Mouse (Mus musculus) heart, postnatal 25 days (tissue): ENCODE data around the gene Robo1. TPM values are rescaled to one million over a fixed set of nuclear protein-coding genes. Genes with fewer than 3 reads are reported as not detected.
"Not testable (repeated sequence)": the region's sequence is repeated elsewhere in the genome, so short reads cannot be mapped to it uniquely, and the experiment has no call there.

Experiments used
- DNase-seq: peaks from one replicate; pipeline ENCODE4 v3.0.0; 2022; ENCODE audit warnings: low spot score
- intact Hi-C: fragments of 180-260 bp; cut with DNase I; formaldehyde crosslinking; loops from one replicate; pipeline ENCODE4 v1.15.1; 2025
- total RNA-seq, 2 experiments: library from RNA; stranded (reverse); gene quantifications; 2 replicates each; pipeline ENCODE4 v1.2.3; 2021

The Robo1 gene
- total RNA-seq, 2 experiments from 2014 or later = 1.3 to 2.2 TPM

DNA sequence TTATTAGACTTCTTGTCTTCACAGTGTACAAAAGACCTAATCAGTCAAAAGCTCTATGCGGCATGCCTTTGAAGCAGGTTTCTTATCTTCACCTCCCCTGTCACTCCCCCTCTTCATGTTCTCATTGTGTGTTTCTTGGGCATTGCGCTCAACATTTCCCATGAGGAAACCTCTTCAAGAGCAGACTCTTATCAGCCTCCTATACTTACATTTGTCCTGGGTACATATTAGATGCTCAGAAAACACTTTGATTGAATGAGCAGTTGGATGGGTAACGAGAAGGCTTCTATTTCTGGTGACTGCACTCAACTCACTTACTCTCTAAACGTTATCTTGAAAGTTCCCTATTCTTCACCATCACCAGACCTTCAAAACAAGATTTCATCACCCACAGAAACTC, 114.3 kb downstream of the Robo1 start:
- no peak for DNase-seq
- intact Hi-C loops = no loop called here

DNA sequence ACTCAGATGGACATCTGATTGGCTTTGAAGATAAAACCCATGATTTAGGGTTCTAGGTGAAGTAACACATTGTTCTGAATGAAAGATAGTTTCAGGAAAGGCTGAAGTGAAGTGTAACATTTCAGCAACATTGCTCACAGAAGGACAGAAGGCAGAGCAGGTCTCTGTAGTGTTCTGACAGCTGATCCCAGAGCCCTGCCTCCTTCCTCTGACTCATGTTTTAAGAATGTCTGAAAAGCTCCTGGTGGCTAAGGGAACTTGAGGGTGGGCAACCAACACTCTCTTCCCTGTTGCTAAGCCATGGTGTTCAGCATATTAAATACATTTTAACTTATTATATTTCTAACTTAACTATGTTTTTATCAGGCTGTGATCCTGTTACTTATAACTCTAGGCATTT, 126.3 kb downstream of the Robo1 start:
- no peak for DNase-seq
- intact Hi-C loops = no loop called here

DNA sequence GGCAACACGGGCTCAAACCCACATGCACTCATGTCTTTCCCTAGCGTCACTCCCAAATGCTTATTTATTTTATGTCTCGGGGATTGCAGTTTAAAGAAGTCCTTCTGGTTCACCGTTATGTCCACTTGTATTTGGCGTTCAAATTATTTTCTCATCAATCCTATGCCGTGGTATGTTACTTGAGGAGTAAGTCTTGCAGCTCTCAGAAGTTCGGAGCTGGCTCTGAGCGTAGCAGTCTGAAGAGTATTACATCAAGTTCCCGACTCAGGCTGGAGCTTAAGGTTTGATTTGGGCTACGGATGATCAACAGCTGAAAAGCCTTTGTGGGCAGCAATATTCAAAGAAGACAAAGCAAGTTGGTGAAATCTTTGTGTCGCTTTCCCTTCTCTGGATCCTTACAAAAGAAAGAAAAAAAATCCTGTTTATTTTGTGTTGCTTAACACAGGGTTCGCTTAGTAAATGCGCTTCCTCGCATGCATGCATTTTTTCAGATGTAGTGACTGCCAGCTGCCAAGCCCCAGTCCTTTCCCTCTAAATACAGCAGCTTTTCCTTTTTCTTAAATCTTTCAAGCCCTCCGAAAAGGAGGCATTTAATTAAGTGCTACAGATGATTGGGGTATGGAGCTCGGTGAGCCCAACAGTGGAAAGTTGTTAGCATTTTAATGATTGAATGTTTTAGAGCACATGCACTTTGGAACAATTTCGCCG, 136.5 kb downstream of the Robo1 start:
- intact Hi-C loops = no loop called here
- no peak for DNase-seq

DNA sequence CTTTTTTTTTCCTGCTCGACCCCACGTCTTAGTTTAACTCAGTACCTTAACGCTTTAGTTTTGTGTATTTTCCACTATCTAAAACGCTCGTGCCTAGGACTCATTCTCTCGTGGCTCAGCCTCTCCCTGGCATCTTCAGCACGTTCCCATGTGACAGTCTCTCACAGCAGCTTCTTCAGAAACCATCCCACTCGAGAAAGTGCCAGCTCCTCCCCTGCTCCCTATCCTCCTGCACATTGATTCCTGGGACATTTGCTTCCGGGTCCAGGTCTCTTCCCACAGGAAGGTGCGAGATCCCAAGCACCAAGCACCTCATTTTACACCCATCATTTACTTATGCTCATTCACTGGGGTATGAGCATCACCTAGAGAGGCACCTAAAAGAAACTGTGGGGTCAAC, 150.0 kb downstream of the Robo1 start:
- intact Hi-C loops = no loop called here
- DNase-seq = no peak

DNA sequence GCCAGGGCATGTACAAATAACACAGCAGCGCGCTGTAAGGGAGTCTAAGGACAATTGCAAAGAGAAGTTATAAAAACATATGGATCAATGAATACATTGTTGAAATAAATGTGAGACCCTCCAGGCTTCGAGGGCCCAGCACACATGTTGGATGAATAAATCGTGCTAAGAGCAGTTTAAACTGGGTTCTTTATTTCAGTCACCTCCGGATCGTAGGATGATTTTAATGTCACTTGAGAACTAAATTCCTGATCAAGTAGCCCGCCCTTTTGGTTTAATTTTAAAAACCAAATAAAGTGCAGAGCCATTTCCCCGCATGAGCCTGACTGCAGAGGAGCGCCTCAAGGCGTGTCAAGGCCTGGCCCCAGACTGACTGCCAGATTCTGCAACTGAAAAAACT, 150.5 kb downstream of the Robo1 start:
- intact Hi-C loops = no loop called here
- DNase-seq = no peak

DNA sequence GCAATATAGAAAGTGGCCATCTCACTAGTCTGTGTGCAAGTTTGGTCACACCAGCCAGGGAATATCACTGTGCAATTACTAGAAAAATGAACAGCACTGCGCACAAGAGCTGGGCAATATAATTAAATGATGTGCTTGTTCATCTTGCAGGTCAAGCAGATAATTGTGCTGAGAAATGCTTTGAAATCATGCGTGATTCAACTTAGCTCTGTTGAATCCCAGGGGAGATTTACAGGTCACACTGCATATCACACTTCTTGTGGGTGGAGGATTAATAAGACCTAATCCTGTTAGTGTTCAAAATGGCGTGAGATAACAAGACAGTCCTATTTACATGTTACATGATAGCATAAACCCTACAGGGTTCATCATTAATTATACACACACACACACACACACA, 157.6 kb downstream of the Robo1 start:
- intact Hi-C loops = no loop called here
- DNase-seq = no peak

DNA sequence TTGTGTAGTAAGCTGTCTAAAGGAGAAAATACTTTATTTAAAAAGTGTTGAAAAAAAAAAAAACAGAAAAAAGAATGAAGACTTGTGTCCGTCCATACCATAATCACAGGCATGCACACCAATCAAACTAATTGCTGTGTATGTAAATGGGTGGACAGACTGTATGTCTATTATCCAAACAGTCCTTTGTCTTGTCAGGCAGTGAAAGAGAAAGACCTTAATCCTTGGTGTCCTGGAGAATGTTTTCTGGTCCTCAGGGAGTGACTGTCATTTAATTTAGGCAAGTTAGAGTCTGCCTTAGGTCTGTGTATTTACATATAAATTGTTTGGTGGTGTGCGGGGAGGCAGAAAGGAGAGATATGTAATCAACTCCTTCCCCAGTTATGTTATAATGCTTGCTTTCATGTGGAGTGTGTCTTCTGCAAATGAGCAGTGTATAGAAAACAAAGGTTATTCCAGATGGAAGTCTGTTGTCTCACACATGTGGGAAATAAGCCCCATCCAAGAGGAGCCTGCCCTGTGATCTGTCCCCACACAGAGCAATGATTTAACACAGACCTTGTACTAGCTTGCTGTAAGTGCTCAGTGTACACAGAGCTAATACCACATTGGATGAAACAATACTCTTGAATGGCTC, 162.0 kb downstream of the Robo1 start:
- intact Hi-C loops = no loop called here
- DNase-seq = no peak

DNA sequence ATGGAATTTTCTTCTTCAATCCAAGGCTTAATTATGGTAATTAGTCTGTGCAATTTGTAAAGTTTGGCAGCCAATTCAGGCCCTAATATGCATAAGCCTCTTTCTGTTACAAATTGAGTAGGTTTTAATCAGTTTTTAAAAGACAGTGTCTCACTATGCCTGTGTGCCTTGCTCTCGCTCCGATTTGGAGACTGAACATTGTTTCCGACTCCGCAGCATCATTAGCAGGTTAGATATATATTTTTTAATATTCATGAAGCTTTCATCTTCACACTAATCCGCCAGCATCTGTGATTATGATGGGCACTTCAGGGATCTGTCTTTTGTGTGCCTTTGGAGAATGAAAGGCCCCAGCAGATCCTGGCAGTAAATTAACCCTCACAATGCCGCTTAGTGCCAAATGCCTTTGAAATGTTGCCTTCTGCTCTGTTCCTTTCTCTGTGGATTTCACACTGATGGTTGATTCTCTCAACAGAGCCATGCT, 202.7 kb downstream of the Robo1 start:
- no peak for DNase-seq
- intact Hi-C loops = no loop called here

DNA sequence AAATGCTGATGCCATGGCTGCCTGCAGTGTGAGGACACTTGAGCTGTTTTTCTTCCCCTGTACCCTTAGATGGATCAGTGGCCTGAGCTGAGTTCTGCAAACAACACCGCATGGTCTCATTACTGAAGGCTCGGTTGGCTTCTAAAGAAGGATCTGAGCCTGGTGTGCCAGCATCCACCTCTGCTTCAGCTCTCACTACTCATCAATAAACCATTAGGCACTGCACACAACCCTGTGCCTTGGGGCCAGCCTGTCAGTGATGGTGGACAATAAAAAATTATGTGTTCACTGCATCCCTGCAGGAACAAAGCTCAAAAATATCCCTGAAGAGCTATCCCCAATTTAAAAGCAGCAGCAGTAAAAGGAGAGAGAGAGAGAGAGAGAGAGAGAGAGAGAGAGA, 223.2 kb downstream of the Robo1 start:
- intact Hi-C loops = no loop called here
- DNase-seq = no peak

DNA sequence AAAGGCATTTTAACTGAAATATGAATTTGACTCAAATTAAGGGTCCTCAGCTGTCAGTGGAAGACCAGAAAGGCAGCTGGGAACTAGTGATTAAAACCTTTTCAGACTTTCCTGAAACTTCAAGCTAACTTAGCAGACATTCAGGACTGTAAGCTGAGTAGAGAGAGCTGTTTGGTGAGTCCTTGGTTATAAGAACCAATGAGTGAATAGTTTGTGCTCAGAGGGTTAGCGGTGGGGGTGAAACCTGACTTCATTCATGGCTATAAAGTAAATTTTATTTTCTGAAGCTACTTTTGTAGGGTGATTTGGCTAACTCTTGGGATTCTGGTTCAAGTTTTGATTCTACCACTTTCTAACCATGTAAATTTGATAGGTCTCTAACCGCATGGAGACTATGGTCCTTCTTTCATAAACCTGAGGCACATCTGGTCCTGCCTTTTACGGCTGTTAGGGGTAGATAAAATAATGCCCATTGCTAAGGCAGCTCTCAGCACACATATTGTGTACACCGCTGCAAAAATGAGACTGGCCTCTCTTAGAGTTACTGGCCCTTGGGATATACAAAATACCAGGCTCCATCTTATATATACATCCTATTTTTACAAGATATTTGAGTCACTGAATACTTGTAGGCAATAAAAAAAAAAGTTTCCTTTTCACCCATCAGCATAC, 225.9 kb downstream of the Robo1 start:
- intact Hi-C loops = no loop called here
- no peak for DNase-seq

DNA sequence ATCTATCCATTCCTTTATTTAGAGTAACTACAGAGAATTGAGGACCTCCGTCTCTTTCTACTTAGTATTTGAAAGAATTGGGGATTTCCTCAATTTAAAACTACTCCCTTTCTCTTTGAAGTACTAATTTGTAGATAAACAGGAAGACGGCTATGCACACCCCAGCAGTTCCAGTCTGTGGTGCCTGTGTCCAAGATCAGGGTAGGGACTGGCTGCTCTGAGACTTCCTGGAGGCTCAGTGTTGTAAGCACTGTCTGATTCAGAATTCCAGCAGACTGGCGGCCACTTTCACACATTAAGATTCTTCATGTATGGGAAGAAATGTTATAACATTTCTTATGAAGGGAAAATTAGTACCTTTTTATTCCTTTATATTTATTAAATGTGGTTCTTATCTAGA, 230.1 kb downstream of the Robo1 start:
- DNase-seq = no peak
- intact Hi-C loops = no loop called here

DNA sequence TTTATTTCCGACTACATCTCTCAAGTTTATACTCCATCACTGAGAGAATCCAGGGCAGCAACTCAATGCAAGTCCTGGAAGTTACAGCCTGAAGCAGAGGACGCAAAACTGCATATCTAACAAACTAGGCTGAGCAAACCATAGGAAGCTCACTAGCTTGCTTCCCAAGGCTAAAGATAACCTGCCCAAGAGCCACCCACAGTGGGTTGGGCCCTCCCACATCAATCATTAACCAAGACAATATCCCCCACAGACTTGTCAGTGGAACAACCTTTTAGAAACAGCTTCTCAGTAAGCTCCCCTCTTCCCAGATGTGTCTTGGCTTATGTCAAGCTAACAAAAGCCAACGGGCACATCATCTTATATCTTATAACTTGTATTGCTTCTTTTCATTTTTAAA, 235.8 kb downstream of the Robo1 start:
- intact Hi-C loops = no loop called here

DNA sequence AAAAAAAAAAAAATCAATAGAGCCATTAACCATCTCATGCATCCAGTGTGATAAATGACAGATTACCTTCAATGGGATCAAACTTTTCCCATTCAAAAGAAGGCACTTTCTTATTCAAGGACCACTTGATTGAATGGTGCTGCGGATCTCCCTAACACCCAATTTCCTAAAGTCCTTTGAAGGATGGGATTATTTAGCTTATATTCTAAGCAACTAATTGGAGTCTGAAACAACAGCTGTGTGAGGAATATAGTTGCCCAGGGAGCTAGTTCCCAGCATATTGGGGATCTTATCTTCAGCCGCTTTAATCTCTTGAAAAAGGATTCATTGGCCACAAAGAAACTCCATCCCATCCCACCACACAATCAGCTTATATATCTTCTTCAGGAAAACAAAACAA, 236.8 kb downstream of the Robo1 start:
- no peak for DNase-seq
- intact Hi-C loops = no loop called here

More for the DNA sequence above, 235.8 kb downstream of the Robo1 start:
- no peak for DNase-seq

DNA sequence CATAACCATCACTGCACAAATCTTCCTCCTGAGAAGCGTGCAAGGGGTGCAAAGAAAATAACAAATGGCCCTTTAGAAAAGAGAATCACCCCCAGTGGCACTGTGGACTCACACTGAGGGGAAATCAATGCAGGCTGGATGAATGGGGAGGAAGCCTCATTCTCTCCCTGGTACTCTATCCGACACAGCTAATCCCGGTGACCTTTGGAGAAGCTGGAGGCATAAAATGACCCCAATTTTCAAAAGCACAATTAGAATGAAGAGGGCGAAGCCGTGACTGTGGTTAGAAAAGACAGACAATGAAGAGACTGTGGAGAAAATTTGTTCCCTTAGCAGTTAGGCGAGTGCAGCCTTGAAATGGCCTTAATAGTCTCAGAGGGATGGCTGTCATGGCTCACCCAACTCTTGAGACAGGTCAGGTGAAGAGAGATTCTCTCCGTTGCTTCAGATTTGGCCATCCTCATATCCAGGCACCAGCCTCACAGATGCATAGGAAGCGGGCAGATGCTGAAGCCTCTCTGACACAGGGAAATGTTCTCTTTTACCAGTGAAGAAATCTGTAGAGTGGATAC, 243.7 kb downstream of the Robo1 start:
- DNase-seq = no peak
- intact Hi-C loops = no loop called here

DNA sequence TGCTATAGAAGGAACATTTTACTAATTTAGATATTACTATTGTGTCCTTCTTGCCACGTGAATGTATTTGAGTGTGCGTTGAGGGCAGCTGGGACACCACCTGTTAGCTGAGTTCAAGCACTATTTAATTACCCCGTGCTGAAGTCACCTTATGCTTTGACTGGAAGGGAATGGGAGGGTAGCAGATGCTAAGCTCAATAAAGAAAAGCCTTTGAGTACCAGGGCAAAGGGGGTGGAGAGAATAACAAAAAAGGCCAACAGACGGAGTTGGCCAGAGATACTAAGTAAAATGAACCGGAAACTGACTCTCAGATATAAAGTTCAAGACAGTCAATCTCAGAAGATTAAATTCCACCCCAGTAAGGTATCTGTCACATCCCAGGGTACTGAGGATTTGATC, 245.6 kb downstream of the Robo1 start:
- intact Hi-C loops = no loop called here
- DNase-seq = no peak

DNA sequence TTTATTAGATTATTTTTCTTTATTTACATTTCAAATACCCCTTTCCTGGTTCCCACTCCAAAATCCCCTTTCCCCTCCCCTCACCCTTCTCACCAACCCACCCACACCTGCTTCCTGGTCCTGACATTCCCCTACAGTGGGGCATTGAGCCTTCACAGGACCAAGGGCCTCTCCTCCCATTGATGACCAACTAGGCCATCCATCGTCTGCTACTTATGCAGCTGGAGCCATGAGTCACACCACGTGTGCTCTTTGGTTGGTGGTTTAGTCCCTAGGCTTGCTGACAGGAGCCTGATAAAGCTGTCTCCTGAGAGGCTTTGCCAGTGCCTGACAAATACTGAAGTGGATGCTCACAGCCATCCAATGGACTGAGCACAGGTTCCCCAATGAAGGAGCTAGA, 254.0 kb downstream of the Robo1 start:
- DNase-seq, intact Hi-C loops: not testable (repeated sequence)

DNA sequence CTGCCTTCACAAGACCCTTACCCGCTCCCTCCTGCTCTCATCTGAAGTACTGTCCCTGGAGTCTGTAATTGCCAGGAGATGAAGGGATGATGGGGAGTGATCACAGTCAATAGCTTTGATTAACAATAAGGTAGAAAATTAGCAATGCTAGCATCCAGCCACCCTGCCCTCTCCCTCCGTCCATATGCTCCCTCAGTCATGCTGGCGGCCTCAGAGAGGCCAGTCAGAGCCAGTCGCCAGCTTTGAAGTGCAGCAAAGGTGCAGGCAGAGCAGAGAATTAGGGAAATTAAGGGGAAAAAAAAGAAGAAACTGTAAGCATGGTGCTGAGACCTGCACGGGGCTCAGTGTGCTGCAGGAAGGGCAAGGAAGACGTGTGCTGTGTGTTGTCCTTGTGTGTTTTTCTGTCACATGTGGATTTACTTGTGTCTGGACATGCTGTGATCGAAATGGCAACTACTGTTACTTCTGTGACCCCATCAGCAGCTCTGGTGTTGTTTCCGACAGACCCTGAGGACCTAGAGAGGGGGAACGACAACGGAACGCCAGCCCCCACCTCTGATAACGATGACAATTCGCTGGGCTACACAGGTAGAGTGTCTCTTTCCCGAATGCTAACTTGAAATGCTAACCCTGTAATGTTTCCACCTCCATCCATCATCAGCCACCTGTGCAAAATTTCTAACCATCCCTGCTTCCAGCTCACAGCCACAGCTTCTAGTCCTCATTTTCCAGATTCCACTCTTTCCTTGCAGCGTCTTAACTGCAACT, 255.3 kb downstream of the Robo1 start:
- no peak for DNase-seq
- intact Hi-C loops = no loop called here

DNA sequence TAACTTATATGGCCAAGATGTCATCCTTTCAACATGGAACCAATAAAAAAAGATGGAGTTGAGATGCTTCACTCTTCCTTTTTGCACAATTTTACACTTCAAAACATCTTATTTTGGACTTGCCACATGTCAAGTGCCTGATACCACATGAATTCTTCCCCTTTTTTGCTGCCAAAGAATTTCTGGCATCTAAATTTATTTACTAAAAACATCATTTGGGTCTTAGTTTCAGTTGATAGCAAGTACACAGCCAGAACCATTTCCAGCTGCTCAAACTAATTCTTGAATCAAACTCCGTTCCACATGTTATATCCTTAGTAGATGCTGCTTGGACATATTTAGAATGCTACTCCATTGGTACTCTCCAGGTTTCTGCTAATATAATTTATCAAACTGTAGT, 267.1 kb downstream of the Robo1 start:
- intact Hi-C loops = no loop called here
- no peak for DNase-seq

DNA sequence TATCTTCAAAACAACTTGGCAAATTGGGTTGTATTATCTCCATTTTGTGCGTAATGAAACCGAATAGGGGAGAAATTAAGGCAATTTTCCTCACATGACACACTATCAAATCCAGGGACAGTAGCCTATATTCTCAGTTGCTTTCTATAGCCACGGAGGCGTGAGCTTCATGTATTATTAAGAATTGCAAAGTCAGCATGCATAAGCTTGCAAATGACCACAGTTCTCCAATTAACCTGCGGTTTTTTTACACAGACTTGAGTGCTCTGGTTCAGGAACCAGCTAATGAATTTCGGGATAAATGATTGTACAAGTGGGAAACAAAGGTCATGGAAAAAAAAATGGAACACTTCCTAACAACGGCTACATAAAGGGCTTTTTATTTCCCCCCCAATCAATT, 268.9 kb downstream of the Robo1 start:
- intact Hi-C loops = no loop called here
- DNase-seq = no peak

DNA sequence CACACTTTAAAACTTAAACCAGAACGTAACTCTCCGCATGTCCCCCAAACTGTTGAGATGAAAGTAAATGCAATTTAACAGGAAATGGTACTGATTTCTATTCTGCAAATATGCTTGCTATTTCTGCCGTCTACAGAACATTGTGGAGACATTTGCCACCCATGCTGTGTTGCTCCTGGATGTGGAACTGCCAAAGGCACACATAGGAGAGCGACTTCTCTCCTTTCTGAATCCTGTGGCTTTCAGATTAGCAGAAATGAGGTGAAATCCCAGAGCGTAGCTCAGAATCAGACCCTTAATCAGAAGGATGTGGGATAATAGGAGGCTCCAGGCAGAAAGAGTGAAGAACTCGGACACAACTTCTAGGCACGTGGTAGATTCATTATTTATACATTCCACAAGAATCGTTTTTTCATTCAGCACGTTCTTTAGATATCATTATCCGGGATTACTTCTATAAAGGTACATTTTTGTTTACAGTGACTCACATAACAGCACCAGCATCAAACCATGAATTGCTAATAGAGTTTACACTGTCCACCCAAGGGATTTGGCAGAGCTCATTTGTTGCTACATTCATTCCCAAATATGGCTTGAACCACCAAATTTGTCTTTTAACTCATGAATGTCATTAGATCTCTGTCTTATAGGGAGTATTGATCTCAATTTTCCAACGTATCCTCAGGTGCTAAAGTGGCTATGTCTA, 276.5 kb downstream of the Robo1 start:
- no peak for DNase-seq
- intact Hi-C loops = no loop called here
